8 mouse cellular contexts compared by ENCODE assay signal in genomic region chr9:41084191-41084901, GRCm38 (mm10).
DNase-seq lines count a peak whose midpoint lies in the region; ATAC-seq lines count a peak whose summit lies in the region.

No protein-coding gene starts in this region.

- no peaks in the 10 kb centered on the region for H3K36me3 ChIP-seq in kidney, embryonic 15.5 days

- H3K4me1 ChIP-seq in kidney, embryonic 15.5 days, result peaks cover 18% of the 10 kb centered on the region

- no peak overlapping the region for H3K4me3 ChIP-seq in kidney, embryonic 15.5 days (replicated peaks)

- DNase-seq in adrenal gland, postnatal 14 days, result peak; percentile 35
- no peak for DNase-seq in adrenal gland, adult 18-20 months (ENCODE audit: low spot score in 2 of 2)
- DNase-seq in 416B (ENCODE audit: low read depth), result peak; percentile 74
- peak; percentile 68 for DNase-seq in heart, adult 8-10 months (ENCODE audit: low spot score)
- peak; percentile 77 for DNase-seq in naive thymus-derived CD4-positive, alpha-beta T cell, adult 2 months (ENCODE audit: low read depth)
- DNase-seq in layer of hippocampus, adult 8-10 months (ENCODE audit: low spot score in 2 of 2), result no peak
- no peak for DNase-seq in frontal cortex, postnatal 10 days (ENCODE audit: low spot score in 2 of 2)

- H3K9me3 ChIP-seq in kidney, embryonic 15.5 days (replicated peaks), result no peaks in the 10 kb centered on the region

- peak overlapping the region; percentile 73 for H3K27ac ChIP-seq in kidney, embryonic 15.5 days

- H3K9ac ChIP-seq in kidney, embryonic 15.5 days, result no peak overlapping the region

- H3K27me3 ChIP-seq in kidney, embryonic 15.5 days, result no peaks in the 10 kb centered on the region

- ATAC-seq in kidney, embryonic 15.5 days (replicated peaks; ENCODE audit: low FRiP score), result peak; percentile 73

- WGBS in kidney, embryonic 15.5 days, result 19% methylated on average over 11 of the region's 11 CpGs

- H3K4me2 ChIP-seq in kidney, embryonic 15.5 days, result peak overlapping the region; percentile 28; the same call in 1 of the 2 replicates

Comparison
In these comparisons a context has a peak if more than half of its experiments do, and no peak if none do; other contexts are left out.
1. DNase-seq: peak in adrenal gland, postnatal 14 days (single experiment), 416B (single experiment), heart, adult 8-10 months (single experiment) and naive thymus-derived CD4-positive, alpha-beta T cell, adult 2 months (single experiment); none in adrenal gland, adult 18-20 months (0 of 2), layer of hippocampus, adult 8-10 months (0 of 2) and frontal cortex, postnatal 10 days (0 of 2).